Mouse (Mus musculus) thymus, postnatal 36 days (tissue): ENCODE results near the gene Ssh3.

Experiments
- DNase-seq, 2 experiments: peaks; one replicate each; pipeline ENCODE4 v3.0.0; 2022; ENCODE audit warnings: mixed read lengths in 2 of 2

The Ssh3 gene

DNA sequence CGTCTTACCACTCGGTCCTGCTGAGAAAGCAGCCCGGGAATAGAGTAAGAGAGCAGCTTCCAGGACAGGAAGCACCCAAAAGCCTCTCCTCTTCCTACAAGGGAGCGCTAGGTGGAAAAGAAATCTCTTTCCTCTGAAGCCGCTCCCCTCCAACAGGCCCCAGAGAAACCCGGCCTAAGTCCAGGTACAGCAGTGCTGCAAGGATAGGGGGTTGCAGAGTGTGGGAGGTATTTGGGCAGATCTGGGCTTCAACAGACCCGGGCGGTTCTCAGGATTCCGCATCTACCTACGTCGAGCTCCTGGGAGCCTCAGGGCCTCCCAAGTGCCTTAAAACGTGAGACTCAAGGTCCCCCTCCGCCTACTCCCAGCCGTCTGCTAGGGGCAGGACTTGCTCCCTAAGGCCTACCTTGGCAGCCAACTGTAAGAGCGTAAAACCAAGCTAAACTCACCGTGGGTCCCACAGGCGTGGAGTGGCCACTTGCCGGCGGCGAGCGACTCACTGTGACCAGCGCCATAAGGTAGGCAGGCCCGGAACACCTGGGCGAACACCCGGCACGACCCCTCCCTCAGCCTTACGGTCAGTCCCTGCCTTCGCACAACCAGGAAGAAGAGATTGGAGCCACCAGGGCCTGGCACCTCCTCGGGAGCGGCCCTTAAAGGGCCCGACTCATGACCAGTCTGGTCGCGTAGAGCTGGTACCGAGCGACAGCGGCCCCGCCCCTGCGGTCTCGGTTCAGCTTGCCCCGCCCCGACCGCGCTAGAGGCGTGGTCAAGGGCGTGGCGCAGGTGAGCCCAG, at the start of gene Ssh3:
Gene Ssh3 (minus strand): TSS at position 615 of the 796 bp plus-strand sequence.
- DNase-seq = peak; percentile 67 to 72

DNA sequence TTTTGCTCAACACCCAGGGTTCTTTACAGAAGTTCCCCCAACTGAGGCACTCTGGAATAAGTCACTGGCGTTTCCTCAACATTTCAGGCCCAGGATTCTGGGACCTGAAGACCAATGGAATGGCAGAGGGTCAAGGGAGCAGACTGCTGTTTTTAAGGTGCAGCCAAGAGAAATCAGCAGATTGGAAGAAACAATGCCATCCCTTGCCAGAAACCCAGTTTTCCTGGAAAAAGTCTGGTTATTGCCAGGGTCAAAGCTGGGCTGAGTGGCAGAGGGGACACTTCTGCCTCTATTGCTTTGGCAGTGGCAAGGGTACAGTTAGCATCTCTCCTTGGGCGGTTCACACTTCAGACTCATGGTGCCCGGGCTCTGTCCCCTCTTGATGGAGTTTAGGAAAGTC, 48.2 kb upstream of the Ssh3 start:
- no peak for DNase-seq

GRCm38 (mm10) chr19:4315223-4315944, 46.4 kb upstream of the Ssh3 start:
- DNase-seq = no peak

DNA sequence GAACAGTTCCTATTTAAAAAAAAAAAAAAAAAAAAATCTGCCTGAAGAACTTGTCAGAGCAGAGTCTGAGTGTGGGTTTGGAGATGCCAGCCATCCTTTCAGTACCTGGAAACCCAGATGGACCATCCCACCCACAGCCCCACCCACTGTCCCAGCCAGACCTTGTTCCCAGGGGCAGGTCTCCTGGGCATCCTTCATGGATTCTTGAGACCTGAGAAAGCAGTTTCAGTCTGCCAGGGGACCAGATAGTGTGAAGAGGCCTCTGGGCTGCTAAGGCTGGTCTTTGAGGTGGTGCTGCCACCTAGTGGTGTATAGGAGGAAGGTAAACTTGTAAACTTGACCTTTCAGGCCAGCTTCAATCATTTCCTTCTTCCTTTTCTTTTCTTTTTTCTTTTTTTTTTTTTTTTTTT, 40.8 kb upstream of the Ssh3 start:
- peak; percentile 47 to 57 for DNase-seq

DNA sequence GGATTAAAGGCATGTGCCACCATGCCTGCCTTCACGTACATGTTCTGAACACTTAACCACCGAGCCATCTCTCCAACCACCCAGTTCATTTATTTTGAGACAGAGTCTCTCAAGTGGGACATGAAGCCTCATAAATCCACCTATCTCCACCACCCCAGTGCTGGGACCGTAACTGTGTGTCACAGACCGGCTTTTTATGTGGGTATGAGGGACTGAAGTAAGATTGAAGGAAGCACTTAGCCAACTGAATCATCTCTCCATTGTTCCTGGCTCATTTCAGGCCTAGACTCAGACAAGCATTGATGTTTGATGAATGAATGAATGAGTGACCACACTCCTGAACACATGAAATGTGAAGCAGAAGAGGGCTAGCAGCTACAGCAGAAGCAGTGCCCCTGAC, 40.3 kb upstream of the Ssh3 start:
- DNase-seq = no peak

DNA sequence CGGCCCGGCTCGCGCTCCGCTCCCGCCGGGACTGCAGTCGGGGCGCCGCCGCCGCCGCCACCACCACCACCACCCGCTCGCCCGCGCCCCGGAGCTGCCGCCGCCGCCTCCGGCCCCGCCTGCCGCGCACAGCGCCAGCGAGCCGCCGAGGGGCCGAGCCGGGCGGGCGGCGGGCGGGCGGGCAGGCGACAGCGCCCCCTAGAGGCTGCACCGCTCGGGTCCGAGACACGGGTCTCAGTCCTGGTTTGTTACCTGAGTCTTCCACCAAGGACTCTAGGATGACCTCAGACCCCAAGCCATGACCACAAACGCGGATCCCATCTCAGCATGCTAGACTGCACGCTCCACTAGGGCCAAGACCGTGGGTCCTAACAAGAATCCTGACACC, 37.2 kb upstream of the Ssh3 start, which contains the start of gene Grk2:
Gene Grk2 (minus strand): TSS at position 33 of the 388 bp plus-strand sequence.
- DNase-seq = peak; percentile 85 to 88

DNA sequence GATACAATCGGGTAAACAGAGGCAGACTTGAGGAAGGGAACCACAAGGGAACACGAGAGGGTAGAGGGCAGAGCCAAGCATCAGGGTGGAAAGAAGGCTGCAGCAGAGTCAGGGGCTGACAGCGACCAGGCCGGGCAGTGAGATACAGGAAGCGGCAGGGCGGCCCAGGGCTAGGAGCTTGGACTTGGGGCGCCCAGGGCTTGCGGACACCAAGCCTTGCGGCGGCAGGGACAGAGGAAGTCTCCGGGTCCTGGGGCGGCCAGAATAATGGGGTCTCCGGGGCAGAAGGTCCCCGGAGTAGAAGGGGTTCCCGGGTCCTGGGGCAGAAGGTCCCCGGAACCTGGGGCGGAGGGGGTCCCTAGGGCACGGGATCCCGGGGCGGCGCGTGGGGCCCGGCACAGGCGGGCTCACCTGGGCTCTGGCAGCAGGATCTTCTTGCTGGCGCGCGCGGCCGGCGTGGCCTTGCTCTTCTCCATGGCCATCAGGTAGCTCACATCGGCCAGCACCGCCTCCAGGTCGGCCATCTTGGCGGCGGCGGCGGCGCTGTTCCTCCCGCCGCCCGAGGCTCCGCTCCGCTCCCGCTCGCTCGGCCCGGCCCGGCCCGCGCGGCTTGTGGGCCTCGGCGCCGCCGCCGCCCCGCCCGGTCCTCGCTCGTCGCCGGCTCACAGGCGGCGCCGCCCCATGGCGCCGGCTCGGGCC, 36.7 kb upstream of the Ssh3 start:
- DNase-seq = peak; percentile 66 to 76

DNA sequence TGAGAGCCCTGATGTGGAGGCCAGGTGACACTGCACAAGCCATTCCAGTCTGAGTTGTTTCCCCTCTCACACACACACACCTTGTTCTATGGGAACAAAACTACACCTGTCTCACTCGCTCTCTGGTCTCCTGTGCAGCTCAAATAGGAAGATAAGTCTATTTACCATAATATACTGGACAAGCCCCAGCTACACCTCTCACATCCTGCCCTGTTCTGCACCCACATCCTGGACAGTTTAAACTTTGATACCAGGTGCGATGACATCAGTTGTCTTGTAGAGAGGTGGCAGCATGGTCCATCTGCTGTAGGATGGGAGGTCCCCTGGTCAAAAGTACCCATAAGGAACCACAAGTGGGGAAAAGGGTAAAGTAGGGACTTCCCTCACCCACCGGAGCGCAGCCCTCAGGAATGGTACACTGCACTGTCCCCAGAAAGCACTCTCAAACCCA, 35.9 kb upstream of the Ssh3 start:
- peak; percentile 58 to 59 for DNase-seq

- peak; percentile 62 to 67 for DNase-seq
These were observed 35.4 kb upstream of the Ssh3 start for GRCm38 (mm10) chr19:4304251-4304821.

DNA sequence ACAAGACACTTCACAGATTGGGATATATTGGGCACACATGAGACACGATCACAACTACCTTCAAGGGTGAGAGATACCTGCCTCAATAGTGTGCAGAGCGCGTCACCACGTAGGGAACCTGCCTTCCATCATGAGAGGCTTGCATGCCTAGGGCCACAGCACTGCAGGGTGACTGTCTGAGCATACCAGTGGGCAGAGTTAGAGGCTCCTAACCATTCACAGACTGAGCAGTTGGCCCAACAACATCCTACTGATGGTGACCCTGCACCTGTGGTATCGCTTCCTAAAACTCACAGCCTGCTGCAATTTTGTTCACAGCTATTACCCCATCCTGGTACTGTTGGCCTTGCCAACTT, 34.6 kb upstream of the Ssh3 start:
- DNase-seq = peak; percentile 35 to 40

- DNase-seq = peak; percentile 42 to 45
These were observed 34.1 kb upstream of the Ssh3 start for GRCm38 (mm10) chr19:4302936-4303639.

GRCm38 (mm10) chr19:4301735-4302651, 33.0 kb upstream of the Ssh3 start:
- DNase-seq = peak; percentile 80 to 88

DNA sequence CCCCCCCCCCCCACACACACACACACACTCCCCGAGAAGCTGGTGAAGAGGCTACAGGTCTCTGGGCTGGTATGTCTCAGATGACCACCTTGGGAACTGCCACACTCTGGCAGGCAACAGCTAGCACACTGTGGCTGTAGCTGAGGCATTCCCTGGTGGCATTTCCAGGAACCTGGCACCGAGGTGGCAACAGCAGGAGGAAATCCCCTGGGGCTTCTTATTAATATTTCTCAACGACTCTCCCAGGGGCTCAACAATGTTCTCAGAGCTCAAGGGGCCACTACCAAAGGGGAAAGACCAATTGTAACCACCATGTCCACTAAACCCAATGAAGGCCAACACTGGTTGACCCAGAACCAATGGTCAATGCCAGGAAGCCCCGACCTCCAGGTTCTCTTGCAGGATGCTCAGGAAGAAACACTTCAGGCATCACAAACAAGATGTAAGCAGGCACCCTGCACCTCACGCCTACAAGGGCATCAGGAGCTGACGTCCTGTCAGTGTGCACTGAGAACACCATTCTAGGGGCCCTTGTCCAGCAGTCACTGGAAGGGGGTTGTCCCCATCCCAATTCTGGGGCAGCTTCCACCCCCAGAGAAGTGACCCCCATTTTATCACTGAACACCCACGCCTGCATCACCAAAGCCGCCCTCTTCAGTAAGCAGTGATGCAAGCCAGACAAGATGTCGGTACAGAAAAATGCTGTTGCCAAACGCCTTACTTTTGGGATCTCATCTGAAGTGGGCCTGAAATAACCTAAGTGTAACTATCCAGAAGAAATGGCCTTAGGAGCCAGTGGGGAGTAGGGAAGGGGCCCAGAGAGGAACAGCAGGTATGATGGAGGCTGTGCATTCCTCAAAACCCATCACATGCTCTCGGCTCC, 32.1 kb upstream of the Ssh3 start:
- DNase-seq = peak in 1 of 2 experiments; percentile 37

DNA sequence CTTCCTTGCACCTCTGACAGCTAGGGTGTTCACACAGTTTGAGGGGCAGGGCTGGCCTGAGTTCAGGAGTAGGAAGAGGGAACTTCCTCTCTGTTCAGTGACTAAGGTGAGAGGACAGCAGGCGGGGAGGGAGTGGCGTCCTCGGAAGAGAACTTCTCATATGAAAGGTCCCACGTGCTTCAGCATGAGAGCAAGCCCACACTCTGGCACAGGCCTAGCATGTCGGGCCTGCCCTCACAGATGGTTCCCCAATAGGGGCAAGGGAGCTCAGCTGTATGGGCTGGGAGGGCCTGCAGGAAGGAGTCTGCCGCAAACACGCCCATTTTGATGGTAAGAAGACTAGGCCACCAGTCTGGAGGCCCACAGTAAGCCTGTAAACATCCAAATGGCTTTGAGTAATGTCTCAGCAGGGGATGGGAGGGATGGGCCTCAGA, 31.3 kb upstream of the Ssh3 start:
- DNase-seq = peak; percentile 74 to 88

DNA sequence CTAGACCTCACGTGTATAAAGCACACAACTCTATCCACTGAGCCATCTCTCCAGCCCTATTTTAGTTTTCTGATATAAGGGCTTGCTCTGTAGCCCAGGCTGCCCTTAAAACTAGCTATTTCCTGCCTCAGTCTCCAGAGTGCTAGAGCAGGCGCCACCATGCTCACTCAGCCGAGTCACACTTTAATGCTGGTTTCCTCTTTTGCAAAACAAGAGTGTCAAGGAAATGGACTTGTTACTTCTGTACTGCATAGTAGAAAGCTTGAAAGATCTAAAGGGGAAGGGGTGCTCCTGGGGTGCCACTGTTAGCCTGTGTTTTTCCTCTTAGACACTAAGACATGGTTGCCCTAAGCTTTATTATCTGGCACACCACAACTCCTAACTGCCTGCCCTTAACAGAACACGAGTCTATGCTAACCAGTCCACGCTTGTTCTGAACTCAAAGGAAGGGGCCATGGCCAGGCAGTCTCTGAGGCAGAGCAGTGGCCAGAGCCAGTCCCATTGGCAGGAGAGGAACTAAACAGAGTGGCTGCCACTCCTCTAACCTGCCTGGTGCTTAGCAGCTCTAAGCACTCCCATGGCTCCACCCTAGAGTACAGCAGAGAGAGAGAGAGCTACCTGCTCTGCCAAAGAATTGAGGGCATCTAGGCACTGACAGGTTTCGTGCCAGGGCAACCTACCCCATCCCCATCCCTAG, 30.7 kb upstream of the Ssh3 start:
- DNase-seq = peak; percentile 44 to 67

DNA sequence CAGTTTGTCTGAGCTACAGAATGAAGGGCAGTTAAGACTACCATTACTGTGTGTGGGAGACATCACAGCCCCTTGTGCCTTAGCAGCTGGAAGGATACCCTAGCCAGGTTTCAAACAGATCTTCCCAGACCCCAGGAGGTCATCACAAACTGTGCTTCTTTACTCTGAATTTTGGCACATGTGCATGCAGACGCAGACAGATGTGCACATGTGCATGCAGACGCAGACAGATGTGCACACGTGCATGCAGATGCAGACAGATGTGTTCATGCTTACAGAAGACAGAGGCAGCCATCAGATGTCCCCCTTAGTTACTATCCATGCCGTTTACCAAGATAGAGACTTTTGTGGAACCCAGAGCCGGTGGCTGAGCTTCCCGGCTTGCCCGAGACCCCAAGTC, 30.1 kb upstream of the Ssh3 start:
- no peak for DNase-seq

DNA sequence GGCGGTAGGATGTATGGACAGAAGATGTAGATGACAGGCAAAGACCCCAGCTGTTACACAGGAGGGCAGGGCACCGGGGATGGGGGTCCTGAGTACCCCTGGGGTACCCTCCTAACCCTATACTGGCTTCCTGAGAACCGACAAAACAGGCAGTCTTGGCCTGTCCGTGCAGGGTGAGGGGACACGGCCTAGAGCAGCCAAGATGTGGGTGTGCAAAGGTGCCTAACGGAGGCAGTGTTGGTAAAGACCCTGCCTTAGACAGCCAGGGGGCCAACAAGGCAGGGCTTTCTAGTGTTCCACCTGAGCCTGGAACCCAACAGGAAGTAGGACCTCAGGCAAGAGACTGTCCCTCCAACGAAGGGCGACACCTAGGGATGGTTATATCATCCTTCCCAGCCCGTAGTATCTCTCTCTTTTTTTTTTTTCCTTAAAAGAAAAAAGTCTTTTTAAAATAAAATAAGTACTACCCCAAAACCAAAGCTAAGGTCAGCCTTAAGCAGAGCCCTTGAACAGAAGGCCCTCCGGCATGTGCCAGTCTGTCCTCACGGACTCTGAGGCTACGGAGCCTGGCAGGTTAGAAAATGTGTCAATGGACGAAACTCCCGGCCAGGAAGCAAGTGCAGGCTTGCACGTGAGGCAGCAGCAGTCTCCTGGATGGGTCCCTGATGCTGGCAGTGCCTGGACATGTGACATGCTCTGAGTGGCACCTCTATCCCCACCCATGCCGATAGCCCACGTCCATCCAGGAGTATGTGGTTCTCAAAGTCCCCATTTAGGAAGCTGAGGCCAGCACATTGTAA, 29.5 kb upstream of the Ssh3 start:
- DNase-seq = peak in 1 of 2 experiments; percentile 39

GRCm38 (mm10) chr19:4297851-4298250, 28.9 kb upstream of the Ssh3 start:
- peak; percentile 39 to 52 for DNase-seq

DNA sequence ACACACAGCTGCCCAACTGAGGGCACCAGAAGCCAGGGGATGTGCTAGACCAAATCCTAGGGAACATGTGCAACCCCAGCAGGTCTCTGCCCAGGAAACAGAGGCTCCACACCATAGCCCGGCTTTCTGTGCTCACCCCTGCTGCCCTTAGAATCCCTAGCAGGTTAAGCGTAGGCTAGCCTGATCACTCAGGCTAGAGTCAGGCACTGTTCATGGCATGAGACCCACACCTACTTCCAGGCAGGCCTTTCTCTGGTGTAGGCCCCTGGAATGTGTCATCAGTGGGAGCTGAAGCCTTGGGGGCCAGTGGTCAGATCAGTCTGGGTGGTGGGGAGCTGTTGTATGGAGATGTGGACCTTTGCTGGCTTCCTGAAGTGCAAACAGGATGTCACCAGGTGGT, 27.6 kb upstream of the Ssh3 start:
- DNase-seq = no peak
